Mouse (Mus musculus) spleen, adult 10 weeks (tissue): Measurements from ENCODE around the gene Ociad2. TPM values are rescaled to one million over a fixed set of nuclear protein-coding genes. Genes with fewer than 3 reads are reported as not detected.

Experiments
- polyA plus RNA-seq: library from polyadenylated mRNA; stranded (reverse); fragments of 350-450 nt; fragmentation: Illumina TruSeq; extraction: RNeasy Lipid Tissue Mini Kit (QIAGEN cat#74804); gene quantifications from one replicate; pipeline ENCODE4 v1.2.3, GENCODE M21; 2015; ENCODE audit warnings: low replicate concordance; ENCODE audit not compliant: insufficient read depth

The Ociad2 gene
- polyA plus RNA-seq, result 0.21 TPM

DNA sequence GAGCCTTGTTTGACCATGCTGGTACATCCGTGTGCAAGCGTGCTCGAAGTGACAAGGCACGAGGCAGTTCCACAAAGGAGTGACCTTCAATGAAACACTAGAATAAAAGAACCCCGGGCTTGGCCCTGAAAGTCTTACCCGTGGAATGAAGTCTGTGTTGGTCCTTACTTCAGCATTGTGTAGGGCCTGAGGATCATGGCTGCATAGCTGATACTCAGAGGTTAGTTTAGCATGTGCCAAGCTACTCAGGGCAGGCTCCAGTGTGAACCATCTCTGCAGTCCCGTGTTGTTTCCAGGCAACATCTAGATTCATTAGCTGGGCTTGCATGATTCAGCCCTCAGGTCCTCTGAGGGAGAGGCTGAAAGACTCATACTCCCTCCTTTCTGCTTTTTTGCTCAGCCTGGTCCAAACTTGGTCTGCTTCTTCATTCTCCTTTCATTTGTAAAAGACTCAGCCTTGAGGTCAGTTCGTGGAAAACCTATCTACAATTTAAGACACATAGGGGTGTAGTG is at the start of gene Ociad2:
Gene Ociad2 (minus strand): TSS at position 306 of the 513 bp plus-strand sequence.

DNA sequence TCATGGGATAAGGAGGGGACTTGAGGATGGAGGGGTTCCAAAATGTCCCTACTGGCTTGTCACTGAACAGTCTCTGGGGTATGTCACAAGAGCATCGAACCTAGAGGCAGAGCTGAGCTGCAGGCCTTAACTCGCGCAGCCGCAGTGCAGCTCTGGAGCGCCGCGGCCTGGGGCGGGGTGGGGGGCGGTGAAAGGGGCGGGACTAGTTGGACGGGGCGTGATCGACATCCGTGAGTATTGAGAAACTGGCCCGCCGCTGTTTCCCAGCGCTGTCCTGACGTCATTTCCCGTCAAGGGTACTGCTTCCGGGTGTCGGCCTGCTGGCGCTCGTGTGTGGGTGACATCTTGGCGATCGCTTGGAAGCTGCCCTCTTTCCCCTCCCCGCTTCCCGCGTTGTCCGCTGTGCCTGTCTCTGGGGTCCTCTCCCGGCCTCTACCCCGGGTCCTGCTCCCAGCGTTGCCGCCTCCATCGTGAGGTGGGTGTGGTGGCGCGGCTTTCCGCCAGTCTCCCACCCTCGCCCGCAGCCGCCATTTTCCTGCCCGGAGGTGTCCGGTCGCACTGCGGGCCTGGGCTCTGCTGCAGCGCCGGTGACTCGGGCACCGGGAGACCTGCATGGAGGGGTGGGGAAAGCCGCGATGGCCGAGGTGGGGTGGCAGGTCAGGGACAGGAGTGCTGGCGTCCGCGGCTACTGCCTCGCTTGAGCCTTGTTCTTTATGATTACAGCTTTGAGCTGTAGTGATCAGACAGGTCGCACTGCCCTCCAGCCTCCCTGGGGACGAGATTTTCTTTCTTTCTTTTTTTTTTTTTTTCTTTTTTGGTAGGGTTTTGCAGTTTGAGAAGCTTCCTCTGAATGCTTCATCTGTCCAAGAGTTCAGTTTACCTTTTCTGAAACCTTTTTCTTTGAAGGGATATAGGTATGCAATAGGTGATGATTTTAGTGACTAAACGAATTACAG is 48.0 kb downstream of the Ociad2 start, which contains the start of gene Ociad1:
Gene Ociad1 (plus strand): TSS at position 283 of the 956 bp plus-strand sequence.

Other genes with a start within 250 kb of the Ociad2 start
- 93.4 TPM for gene Fryl, start 84.4 kb downstream of the Ociad2 start, polyA plus RNA-seq
- gene Ociad1, start 48.2 kb downstream of the Ociad2 start, polyA plus RNA-seq, result 327 TPM
- not detected for gene Cwh43, start 65.0 kb upstream of the Ociad2 start, polyA plus RNA-seq
- gene Dcun1d4, start 140.0 kb upstream of the Ociad2 start, polyA plus RNA-seq, result 12.9 TPM